Mouse (Mus musculus) lung, adult 2 months (tissue): Measurements from ENCODE around the gene Mmp24.

Experiments
- CTCF ChIP-seq: fragments of 200-500 bp; IDR thresholded peaks from 2 replicates; pipeline ENCODE4 v1.5.1; 2011; ENCODE audit warnings: mild to moderate bottlenecking, low read length, control low read depth; ENCODE audit not compliant: insufficient read depth
- POLR2A ChIP-seq: fragments of 200-500 bp; IDR thresholded peaks from 2 replicates; pipeline ENCODE4 v1.6.1; 2011; ENCODE audit warnings: low read depth, mild to moderate bottlenecking, control low read depth, low read length, borderline replicate concordance; ENCODE audit errors: extremely low read depth

GRCm38 (mm10) chr2:155834732-155835131 is 59.6 kb downstream of the Mmp24 start, which contains the start of gene Fam83c:
- no peak for TF ChIP-seq CTCF
- TF ChIP-seq POLR2A = no peak
